Comparison of ENCODE assay signal across 8 mouse cellular contexts in the genomic region with DNA sequence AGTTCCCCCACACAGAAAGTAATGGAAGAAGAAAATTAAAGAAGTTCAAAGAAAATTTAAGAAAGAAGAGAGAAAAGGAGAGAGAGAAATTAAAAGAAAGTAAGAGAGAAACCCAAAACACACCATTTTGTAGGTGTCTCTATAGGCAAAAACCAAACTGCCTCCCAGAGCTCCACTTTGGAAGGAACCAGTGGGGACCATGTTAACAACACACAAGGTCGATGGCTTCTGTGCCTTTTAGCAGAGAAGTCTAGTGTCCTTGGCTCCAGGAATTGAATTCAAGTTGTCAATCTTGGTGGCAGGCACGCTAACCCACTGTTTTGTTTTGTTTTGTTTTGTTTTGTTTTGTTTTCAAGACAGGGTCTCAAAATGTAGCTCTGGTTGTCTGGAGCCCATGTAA. TPM values are rescaled to one million over a fixed set of nuclear protein-coding genes. Genes with fewer than 3 reads are reported as not detected.
DNase-seq lines count a peak whose midpoint lies in the region; ATAC-seq lines count a peak whose summit lies in the region.

No protein-coding gene starts in this region.

- no peaks in the 10 kb centered on the region for H3K27me3 ChIP-seq in liver, embryonic 11.5 days (replicated peaks; ENCODE audit: control insufficient read depth, insufficient read depth, low read length)

- peaks cover 22% of the 10 kb centered on the region for H3K4me1 ChIP-seq in liver, embryonic 11.5 days (replicated peaks; ENCODE audit: control insufficient read depth, insufficient read depth, low read length)

- H3K9me3 ChIP-seq in liver, embryonic 11.5 days (ENCODE audit: control insufficient read depth, low read length) = no peaks in the 10 kb centered on the region

- WGBS in liver, embryonic 11.5 days = 56% methylated on average over 2 of the region's 2 CpGs

- H3K9ac ChIP-seq in liver, embryonic 11.5 days (ENCODE audit: low read depth, low read length) = no peak overlapping the region

- no peak overlapping the region for H3K4me3 ChIP-seq in liver, embryonic 11.5 days (ENCODE audit: low read depth, low read length)

- peak overlapping the region; percentile 66 for H3K4me2 ChIP-seq in liver, embryonic 11.5 days

- no peak for ATAC-seq in liver, embryonic 11.5 days (replicated peaks; ENCODE audit: low FRiP score)

- peaks cover 4% of the 10 kb centered on the region for H3K36me3 ChIP-seq in liver, embryonic 11.5 days (ENCODE audit: control insufficient read depth, insufficient read depth, low read length)

- no peak overlapping the region for H3K27ac ChIP-seq in liver, embryonic 11.5 days (ENCODE audit: low read depth, low read length)

- DNase-seq in embryo, embryonic 10.5 days (ENCODE audit: low spot score) = peak; percentile 36
- no peak for DNase-seq in embryo, embryonic 9.5 days (ENCODE audit: extremely low spot score)
- peak; percentile 25 for DNase-seq in retina, embryonic 14.5 days (ENCODE audit: low spot score)
- DNase-seq in retina, postnatal 1 day = no peak
- no peak for DNase-seq in liver, embryonic 11.5 days (ENCODE audit: low spot score)
- no peak for DNase-seq in left cerebral cortex, adult 9 months (ENCODE audit: low spot score in 2 of 2)
- DNase-seq in frontal cortex, postnatal 25 days (ENCODE audit: low spot score in 2 of 2) = no peak
- DNase-seq in cerebellum, adult 11-12 months = no peak

RNA-seq across cellular contexts. Expression of a gene that starts 6.8 kb away (rescaled TPM):
- polyA plus RNA-seq in liver, embryonic 11.5 days (2014; fragmentation: Nextera tagmentation; extraction: Ambion mirVana) = 25.7 and 31.6 TPM in 2 replicates

RNA-seq across cellular contexts. Expression of a gene that starts 29.3 kb away (rescaled TPM):
- not detected in 2 replicates for polyA plus RNA-seq in liver, embryonic 11.5 days (2014; fragmentation: Nextera tagmentation; extraction: Ambion mirVana)

RNA-seq across cellular contexts. Expression of a gene that starts 29.9 kb away (rescaled TPM):
- polyA plus RNA-seq in liver, embryonic 11.5 days (2014; fragmentation: Nextera tagmentation; extraction: Ambion mirVana) = 86.5 and 96.2 TPM in 2 replicates

RNA-seq across cellular contexts. Expression of a gene that starts 31.3 kb away (rescaled TPM):
- 7.1 TPM in 2 replicates for polyA plus RNA-seq in liver, embryonic 11.5 days (2014; fragmentation: Nextera tagmentation; extraction: Ambion mirVana)

RNA-seq across cellular contexts. Expression of a gene that starts 31.5 kb away (rescaled TPM):
- 5.1 and 5.3 TPM in 2 replicates for polyA plus RNA-seq in liver, embryonic 11.5 days (2014; fragmentation: Nextera tagmentation; extraction: Ambion mirVana)

Comparison
In these comparisons a context has a peak if more than half of its experiments do, and no peak if none do; other contexts are left out.
1. DNase-seq: peak in embryo, embryonic 10.5 days (single experiment) and retina, embryonic 14.5 days (single experiment); none in embryo, embryonic 9.5 days (single experiment), retina, postnatal 1 day (single experiment), liver, embryonic 11.5 days (single experiment), left cerebral cortex, adult 9 months (0 of 2), frontal cortex, postnatal 25 days (0 of 2) and cerebellum, adult 11-12 months (single experiment).